Mouse (Mus musculus): ENCODE results near the gene Bloc1s2. TPM values are rescaled to one million over a fixed set of nuclear protein-coding genes. Genes with fewer than 3 reads are reported as not detected.

Gene Bloc1s2
- 70.4 TPM for polyA plus RNA-seq (2012; fragmentation: generic; extraction: Trizol)
- long read RNA-seq, experiment 1, transcript Bloc1s2-201 (5 exons, 885 nt), result major isoform, 55 of 65 reads
- long read RNA-seq, experiment 1, partial matches to known transcripts, result 2 of 65 reads
- long read RNA-seq, experiment 1, other reads (novel, unspliced or antisense), result 8 of 65 reads
- long read RNA-seq, experiment 2, transcript Bloc1s2-201 (5 exons, 885 nt), result major isoform, 26 of 27 reads
- long read RNA-seq, experiment 2, partial matches to known transcripts, result 1 of 27 reads
- long read RNA-seq, experiment 2, other reads (novel, unspliced or antisense), result 0 of 27 reads

DNA sequence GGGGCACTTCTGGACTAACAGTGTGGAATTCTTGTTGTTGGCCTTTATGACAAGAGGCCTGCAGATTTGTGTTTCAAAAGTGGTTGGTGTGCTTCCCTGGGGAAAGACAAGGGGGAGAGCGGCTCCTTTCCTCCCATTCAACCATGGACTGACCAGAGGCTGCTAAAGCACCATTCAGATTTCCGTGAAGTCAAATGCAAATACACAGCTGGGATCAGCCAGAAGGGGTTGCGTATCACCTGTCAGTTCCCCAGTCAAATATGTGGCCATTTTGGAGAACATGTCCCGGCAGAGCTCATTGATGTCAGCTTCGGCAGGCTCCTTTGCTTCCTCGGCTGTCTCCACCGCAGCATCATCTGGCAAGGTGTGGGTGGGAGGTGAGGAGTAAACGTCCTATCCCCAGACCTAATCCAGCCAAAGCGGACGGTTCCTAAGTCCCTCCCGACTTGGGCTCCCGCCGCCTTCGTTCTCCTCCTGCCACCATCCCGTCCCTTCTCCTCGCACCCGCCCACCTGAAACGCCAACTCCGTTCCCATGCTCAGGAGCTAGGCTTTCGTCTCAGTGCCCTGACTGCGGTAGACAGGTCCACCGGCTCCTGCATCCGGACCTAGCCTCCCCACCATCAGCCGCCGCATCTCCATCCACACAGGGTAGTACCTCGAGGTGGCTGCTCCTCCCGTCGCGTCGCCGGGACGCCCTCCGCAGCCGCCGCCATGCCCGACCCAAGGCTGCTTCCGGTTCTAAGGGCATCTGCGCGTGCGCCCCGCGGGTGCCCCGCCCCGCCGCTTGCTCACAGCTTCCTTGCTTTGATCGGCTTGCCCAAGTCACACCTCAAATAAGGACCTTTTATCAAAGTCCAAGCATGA is at the start of gene Bloc1s2:
TSS of gene Bloc1s2 (minus strand) at position 745 of the 866 bp plus-strand sequence.
- H3K36me3 ChIP-seq (ENCODE audit: control insufficient read depth, insufficient read depth), result peaks cover 41% of the 10 kb centered on the region
- H3K27me3 ChIP-seq (ENCODE audit: control insufficient read depth, insufficient read depth, insufficient read length), result peaks cover 8% of the 10 kb centered on the region
- peak within 1 kb of the TSS; percentile 79 for H3K4me3 ChIP-seq (ENCODE audit: insufficient read depth, poor library complexity, severe bottlenecking)
- H3K79me3 ChIP-seq (ENCODE audit: low read depth), result peaks cover 13% of the 10 kb centered on the region
- TF ChIP-seq FOSL1 (IDR thresholded peaks at IDR 0.05; ENCODE audit: insufficient read depth, low read length, poor library complexity, severe bottlenecking), result no peak
- no peak for TF ChIP-seq MYOD1 (IDR thresholded peaks at IDR 0.05; ENCODE audit: control insufficient read depth, insufficient read length, low read depth)
- TF ChIP-seq MAX (IDR thresholded peaks at IDR 0.05), result peak; percentile 13
- peak within 1 kb of the TSS; percentile 63 for H3ac ChIP-seq (ENCODE audit: control insufficient read depth, insufficient read length, low read depth)
- peaks cover 28% of the 10 kb centered on the region for H3K79me2 ChIP-seq (ENCODE audit: control insufficient read depth, insufficient read depth)

DNA sequence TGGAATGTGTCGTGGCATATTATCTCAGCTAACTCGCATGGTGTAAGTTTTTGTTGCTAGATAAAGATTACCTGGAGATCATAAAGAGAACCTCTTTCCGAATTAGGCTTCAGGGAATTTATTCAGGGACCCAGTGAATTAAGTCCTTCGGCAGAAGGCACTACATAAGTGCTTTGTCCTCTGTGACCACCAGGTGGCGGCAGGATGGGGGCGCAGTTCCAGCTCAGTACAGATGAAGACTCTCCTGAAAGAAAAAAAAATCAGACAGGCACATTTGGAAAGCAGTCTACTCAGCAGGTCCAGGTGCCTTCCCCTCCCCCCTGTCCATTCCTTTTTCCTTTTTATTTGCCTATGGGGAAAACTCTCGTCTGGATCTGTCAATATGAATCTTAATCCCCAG is 48.9 kb upstream of the Bloc1s2 start:
- H3ac ChIP-seq (ENCODE audit: control insufficient read depth, insufficient read length, low read depth), result no peak overlapping the region
- H3K27me3 ChIP-seq (ENCODE audit: control insufficient read depth, insufficient read depth, insufficient read length), result peaks cover 31% of the 10 kb centered on the region
- TF ChIP-seq FOSL1 (IDR thresholded peaks at IDR 0.05; ENCODE audit: insufficient read depth, low read length, poor library complexity, severe bottlenecking) (no peak), MYOD1 (IDR thresholded peaks at IDR 0.05; ENCODE audit: control insufficient read depth, insufficient read length, low read depth) (no peak), CTCF (IDR thresholded peaks at IDR 0.05; ENCODE audit: control insufficient read depth, insufficient read depth, insufficient read length) (peak; percentile 53)
- H3K4me3 ChIP-seq (ENCODE audit: insufficient read depth, poor library complexity, severe bottlenecking), result no peak overlapping the region
- no peaks in the 10 kb centered on the region for H3K36me3 ChIP-seq (ENCODE audit: control insufficient read depth, insufficient read depth)
- H3K79me2 ChIP-seq (ENCODE audit: control insufficient read depth, insufficient read depth), result no peaks in the 10 kb centered on the region
- no peaks in the 10 kb centered on the region for H3K79me3 ChIP-seq (ENCODE audit: low read depth)

DNA sequence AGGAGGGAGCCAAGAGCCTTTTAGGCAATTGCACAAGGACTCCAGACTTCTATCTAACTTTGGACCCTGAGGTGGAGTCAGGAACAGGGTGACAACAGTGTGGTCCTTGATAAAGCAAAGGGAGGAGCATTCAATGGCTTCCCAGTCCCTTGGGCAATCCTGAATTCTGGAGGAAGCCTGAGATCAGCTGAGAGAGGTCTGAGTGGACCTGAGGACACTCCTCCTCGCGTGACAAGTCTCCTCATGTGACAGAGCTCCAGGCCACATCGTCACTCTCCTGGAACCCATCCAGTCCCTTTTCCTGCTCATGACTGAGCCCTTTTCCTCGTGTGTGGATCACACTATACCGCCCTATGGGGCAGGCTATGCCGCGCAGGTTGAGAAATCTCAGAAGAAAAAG is 47.7 kb upstream of the Bloc1s2 start:
- Histone ChIP-seq H3K79me3 (ENCODE audit: low read depth) (no peaks in the 10 kb centered on the region), H3ac (ENCODE audit: control insufficient read depth, insufficient read length, low read depth) (no peak overlapping the region), H3K4me3 (ENCODE audit: insufficient read depth, poor library complexity, severe bottlenecking) (no peak overlapping the region), H3K79me2 (ENCODE audit: control insufficient read depth, insufficient read depth) (no peaks in the 10 kb centered on the region), H3K27me3 (ENCODE audit: control insufficient read depth, insufficient read depth, insufficient read length) (peaks cover 36% of the 10 kb centered on the region), H3K36me3 (ENCODE audit: control insufficient read depth, insufficient read depth) (no peaks in the 10 kb centered on the region)
- TF ChIP-seq MYOG (IDR thresholded peaks at IDR 0.05; ENCODE audit: control insufficient read depth, extremely low read depth, insufficient read length) (no peak), FOSL1 (IDR thresholded peaks at IDR 0.05; ENCODE audit: insufficient read depth, low read length, poor library complexity, severe bottlenecking) (no peak), CTCF (IDR thresholded peaks at IDR 0.05; ENCODE audit: control insufficient read depth, insufficient read depth, insufficient read length) (no peak), USF1 (IDR thresholded peaks at IDR 0.05; ENCODE audit: low read depth) (no peak), MYOD1 (IDR thresholded peaks at IDR 0.05; ENCODE audit: control insufficient read depth, insufficient read length, low read depth) (no peak), MAX (IDR thresholded peaks at IDR 0.05) (no peak), CEBPB (IDR thresholded peaks at IDR 0.05; ENCODE audit: low read depth) (no peak)

DNA sequence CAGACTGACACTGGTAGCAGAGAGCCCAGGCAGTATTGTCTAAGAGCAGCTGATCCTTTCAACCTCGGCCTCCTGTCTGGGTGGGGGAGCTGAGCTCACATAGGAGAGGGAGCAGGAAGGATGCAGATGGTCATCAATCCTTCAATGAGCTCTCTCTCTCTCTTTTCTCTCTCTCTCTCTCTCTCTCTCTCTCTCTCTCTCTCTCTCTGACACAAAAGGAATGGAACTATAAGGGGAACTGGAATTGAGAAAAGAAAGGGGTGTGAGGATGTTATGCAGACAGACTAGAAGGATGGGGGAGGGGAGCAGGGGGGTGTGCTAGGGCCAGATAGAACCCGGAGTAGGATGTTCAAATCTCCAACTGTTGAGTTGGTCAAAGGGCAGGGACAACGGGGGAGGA is 46.1 kb upstream of the Bloc1s2 start, which contains the start of gene Pkd2l1:
TSS of gene Pkd2l1 (minus strand) at position 101 of the 400 bp plus-strand sequence.
- no peaks in the 10 kb centered on the region for H3K79me2 ChIP-seq (ENCODE audit: control insufficient read depth, insufficient read depth)
- no peaks in the 10 kb centered on the region for H3K79me3 ChIP-seq (ENCODE audit: low read depth)
- H3ac ChIP-seq (ENCODE audit: control insufficient read depth, insufficient read length, low read depth), result no peak within 1 kb of the TSS
- no peak within 1 kb of the TSS for H3K4me3 ChIP-seq (ENCODE audit: insufficient read depth, poor library complexity, severe bottlenecking)
- no peak for TF ChIP-seq FOSL1 (IDR thresholded peaks at IDR 0.05; ENCODE audit: insufficient read depth, low read length, poor library complexity, severe bottlenecking)
- no peak for TF ChIP-seq MYOD1 (IDR thresholded peaks at IDR 0.05; ENCODE audit: control insufficient read depth, insufficient read length, low read depth)
- TF ChIP-seq MYOG (IDR thresholded peaks at IDR 0.05; ENCODE audit: control insufficient read depth, extremely low read depth, insufficient read length), result no peak
- TF ChIP-seq USF1 (IDR thresholded peaks at IDR 0.05; ENCODE audit: low read depth), result no peak
- H3K36me3 ChIP-seq (ENCODE audit: control insufficient read depth, insufficient read depth), result no peaks in the 10 kb centered on the region
- H3K27me3 ChIP-seq (ENCODE audit: control insufficient read depth, insufficient read depth, insufficient read length), result peaks cover 36% of the 10 kb centered on the region

DNA sequence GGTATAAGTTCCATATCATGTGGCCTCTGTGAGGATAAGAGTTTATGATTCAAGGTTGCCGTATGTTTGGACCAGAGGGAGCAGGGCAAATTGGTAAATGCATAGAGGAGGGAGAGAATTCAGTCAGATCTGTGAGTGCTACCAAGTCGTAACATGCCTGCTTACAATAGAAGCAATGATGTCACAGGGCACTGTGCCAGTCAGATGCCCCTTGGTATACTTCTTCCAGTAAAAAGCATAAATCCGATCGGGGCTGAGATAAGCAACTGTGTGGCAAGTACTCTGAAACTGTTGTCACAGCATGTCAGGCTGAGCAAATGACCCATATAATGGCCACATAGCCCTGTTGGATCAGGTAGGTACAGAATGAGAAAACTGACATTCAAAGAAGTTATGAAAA is 42.8 kb upstream of the Bloc1s2 start:
- H3K4me3 ChIP-seq (ENCODE audit: insufficient read depth, poor library complexity, severe bottlenecking), result no peak overlapping the region
- H3K36me3 ChIP-seq (ENCODE audit: control insufficient read depth, insufficient read depth), result no peaks in the 10 kb centered on the region
- H3ac ChIP-seq (ENCODE audit: control insufficient read depth, insufficient read length, low read depth), result no peak overlapping the region
- TF ChIP-seq CEBPB (IDR thresholded peaks at IDR 0.05; ENCODE audit: low read depth) (no peak), MYOG (IDR thresholded peaks at IDR 0.05; ENCODE audit: control insufficient read depth, extremely low read depth, insufficient read length) (no peak), MYOD1 (IDR thresholded peaks at IDR 0.05; ENCODE audit: control insufficient read depth, insufficient read length, low read depth) (no peak), FOSL1 (IDR thresholded peaks at IDR 0.05; ENCODE audit: insufficient read depth, low read length, poor library complexity, severe bottlenecking) (no peak), MAX (IDR thresholded peaks at IDR 0.05) (no peak), USF1 (IDR thresholded peaks at IDR 0.05; ENCODE audit: low read depth) (no peak), CTCF (IDR thresholded peaks at IDR 0.05; ENCODE audit: control insufficient read depth, insufficient read depth, insufficient read length) (no peak)
- H3K79me3 ChIP-seq (ENCODE audit: low read depth), result no peaks in the 10 kb centered on the region
- peaks cover 36% of the 10 kb centered on the region for H3K27me3 ChIP-seq (ENCODE audit: control insufficient read depth, insufficient read depth, insufficient read length)
- no peaks in the 10 kb centered on the region for H3K79me2 ChIP-seq (ENCODE audit: control insufficient read depth, insufficient read depth)
